Mouse (Mus musculus) midbrain, embryonic 13.5 days (tissue): ENCODE results near the gene AC124502.3. TPM values are rescaled to one million over a fixed set of nuclear protein-coding genes. Genes with fewer than 3 reads are reported as not detected.

ENCODE experiments used
- ATAC-seq: fragments of 200-750 bp; cut with Nextera tagmentation; 2 replicates; pipeline ENCODE4 v1.8.0; 2017; ENCODE audit warnings: mild to moderate bottlenecking, moderate TSS enrichment, moderate library complexity
- H3K27ac ChIP-seq: fragments of 300-500 bp; sonication (generic); 2 replicates; pipeline ENCODE4 v1.5.1; 2015; ENCODE audit warnings: inconsistent platforms, mild to moderate bottlenecking, moderate library complexity
- H3K27me3 ChIP-seq: fragments of 300-500 bp; sonication (generic); 2 replicates; pipeline ENCODE4 v1.6.1; 2015; ENCODE audit warnings: mild to moderate bottlenecking, inconsistent platforms
- H3K36me3 ChIP-seq: fragments of 300-500 bp; sonication (generic); 2 replicates; pipeline ENCODE4 v1.6.1; 2015; ENCODE audit warnings: mild to moderate bottlenecking, inconsistent platforms
- H3K4me1 ChIP-seq: fragments of 300-500 bp; sonication (generic); replicated peaks from 2 replicates; pipeline ENCODE4 v1.6.1; 2015; ENCODE audit warnings: inconsistent platforms
- H3K4me2 ChIP-seq: fragments of 300-500 bp; sonication (generic); replicated peaks from 2 replicates; pipeline ENCODE4 v1.6.1; 2015; ENCODE audit warnings: moderate library complexity, mild to moderate bottlenecking, inconsistent platforms
- H3K4me3 ChIP-seq: fragments of 300-500 bp; sonication (generic); replicated peaks from 2 replicates; pipeline ENCODE4 v1.5.1; 2015; ENCODE audit warnings: mild to moderate bottlenecking, inconsistent platforms
- H3K9ac ChIP-seq: fragments of 300-500 bp; sonication (generic); replicated peaks from 2 replicates; pipeline ENCODE4 v1.6.1; 2015; ENCODE audit warnings: mild to moderate bottlenecking, inconsistent platforms
- H3K9me3 ChIP-seq: fragments of 300-500 bp; sonication (generic); 2 replicates; pipeline ENCODE4 v1.6.1; 2016; ENCODE audit warnings: mild to moderate bottlenecking, inconsistent platforms
- WGBS: fragments of 180-500 bp; shearing (Covaris S2); methylation state at CpG from one replicate; pipeline ENCODE4 v1.1.7; 2015; 5-methylcytosine and 5-hydroxymethylcytosine counted together
- polyA plus RNA-seq: library from polyadenylated mRNA; unstranded; fragments of >200 nt; fragmentation: Nextera tagmentation; extraction: Ambion mirVana; gene quantifications from 2 replicates; pipeline ENCODE4 v1.2.1, GENCODE M21; 2015

The AC124502.3 gene
- polyA plus RNA-seq, 1 experiment from 2014 or later: 3.9 TPM

DNA sequence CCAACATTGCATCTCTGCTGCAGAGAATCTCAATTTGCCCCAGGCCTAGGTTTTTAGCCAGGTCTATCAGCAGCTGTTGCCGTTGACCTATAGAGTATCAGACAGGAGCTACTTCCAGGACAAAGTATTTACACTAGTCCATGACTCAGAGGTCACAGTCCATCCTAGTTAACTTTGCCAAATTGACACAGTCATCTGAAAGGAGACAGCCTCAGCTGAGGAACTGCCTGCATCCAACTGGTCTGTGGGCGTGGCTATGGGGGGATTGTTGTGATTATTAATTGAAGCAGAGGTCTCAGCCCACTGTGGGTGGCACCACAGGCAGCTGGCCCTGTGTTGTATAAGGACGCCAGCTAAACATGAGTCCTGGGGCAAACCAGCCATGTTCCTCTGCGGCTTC, 33.8 kb upstream of the AC124502.3 start:
- Histone ChIP-seq H3K4me1 (peaks cover 13% of the 10 kb centered on the region), H3K4me2 (no peak overlapping the region), H3K36me3 (no peaks in the 10 kb centered on the region), H3K9me3 (peaks cover 4% of the 10 kb centered on the region; the same call in 1 of the 2 replicates), H3K4me3 (no peak overlapping the region), H3K27ac (no peak overlapping the region), H3K9ac (no peak overlapping the region), H3K27me3 (0 out of 2 replicates have a peak, but pooled peaks cover 4% of the 10 kb centered on the region)
- 83% methylated on average over 4 of the region's 4 CpGs for WGBS
- ATAC-seq: no peak

- no peak overlapping the region for H3K4me2 ChIP-seq
- no peak overlapping the region for H3K9ac ChIP-seq
- no peaks in the 10 kb centered on the region for H3K4me1 ChIP-seq
- no peak overlapping the region for H3K27ac ChIP-seq
- no peak for ATAC-seq
- H3K36me3 ChIP-seq: no peaks in the 10 kb centered on the region
- no peaks in the 10 kb centered on the region for H3K9me3 ChIP-seq
- H3K4me3 ChIP-seq: no peak overlapping the region
- 84% methylated on average over 8 of the region's 8 CpGs for WGBS
- H3K27me3 ChIP-seq: peaks cover 3% of the 10 kb centered on the region; the same call in 1 of the 2 replicates
These were observed 25.6 kb upstream of the AC124502.3 start for GRCm38 (mm10) chr19:5013138-5013537.

- ATAC-seq: no peak
- Histone ChIP-seq H3K9me3 (no peaks in the 10 kb centered on the region), H3K27ac (no peak overlapping the region), H3K27me3 (peaks cover 3% of the 10 kb centered on the region; the same call in 1 of the 2 replicates), H3K4me2 (no peak overlapping the region), H3K4me1 (no peaks in the 10 kb centered on the region), H3K36me3 (no peaks in the 10 kb centered on the region), H3K9ac (no peak overlapping the region), H3K4me3 (no peak overlapping the region)
- 14% methylated on average over 8 of the region's 8 CpGs for WGBS
These were observed 23.7 kb upstream of the AC124502.3 start for GRCm38 (mm10) chr19:5014961-5015398.

- Histone ChIP-seq H3K9ac (no peak overlapping the region), H3K4me1 (no peaks in the 10 kb centered on the region), H3K27me3 (peaks cover 3% of the 10 kb centered on the region; the same call in 1 of the 2 replicates), H3K9me3 (no peaks in the 10 kb centered on the region), H3K27ac (no peak overlapping the region), H3K4me2 (no peak overlapping the region), H3K36me3 (no peaks in the 10 kb centered on the region), H3K4me3 (no peak overlapping the region)
- 54% methylated on average over 10 of the region's 10 CpGs for WGBS
- no peak for ATAC-seq
These were observed 22.4 kb upstream of the AC124502.3 start for GRCm38 (mm10) chr19:5016221-5016742.

GRCm38 (mm10) chr19:5016782-5017181, 21.9 kb upstream of the AC124502.3 start:
- 25% methylated on average over 12 of the region's 12 CpGs for WGBS
- no peak for ATAC-seq
- Histone ChIP-seq H3K4me2 (no peak overlapping the region), H3K9ac (no peak overlapping the region), H3K4me3 (no peak overlapping the region), H3K36me3 (no peaks in the 10 kb centered on the region), H3K27me3 (peaks cover 3% of the 10 kb centered on the region; the same call in 1 of the 2 replicates), H3K9me3 (no peaks in the 10 kb centered on the region), H3K4me1 (no peaks in the 10 kb centered on the region), H3K27ac (no peak overlapping the region)

- Histone ChIP-seq H3K27ac (no peak overlapping the region), H3K4me2 (no peak overlapping the region), H3K4me1 (no peaks in the 10 kb centered on the region), H3K36me3 (no peaks in the 10 kb centered on the region), H3K4me3 (no peak overlapping the region), H3K9ac (no peak overlapping the region), H3K27me3 (peaks cover 3% of the 10 kb centered on the region; the same call in 1 of the 2 replicates), H3K9me3 (no peaks in the 10 kb centered on the region)
- no peak for ATAC-seq
- 84% methylated on average over 4 of the region's 4 CpGs for WGBS
These were observed 21.1 kb upstream of the AC124502.3 start for GRCm38 (mm10) chr19:5017611-5018010.

DNA sequence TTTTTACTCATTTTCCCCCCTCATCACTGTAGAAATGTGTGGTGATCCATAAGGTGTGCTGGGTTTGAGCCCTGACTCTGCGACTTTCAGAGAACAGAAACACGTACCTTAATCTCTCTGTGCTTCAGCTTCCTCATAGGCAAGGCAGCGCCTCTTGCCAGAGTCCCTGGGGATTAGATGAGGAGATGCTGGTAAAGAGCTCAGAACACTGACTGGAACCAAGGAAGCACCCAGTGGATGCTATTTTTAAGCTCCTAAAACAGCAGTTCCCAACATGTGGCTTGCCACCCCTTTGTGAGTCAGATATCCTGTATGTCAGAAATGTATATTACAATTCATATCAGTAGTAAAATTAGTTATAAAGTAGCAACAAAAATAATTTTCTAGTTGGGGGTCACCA, 20.5 kb upstream of the AC124502.3 start:
- Histone ChIP-seq H3K27ac (no peak overlapping the region), H3K4me1 (0 out of 2 replicates have a peak, but pooled peaks cover under 1% of the 10 kb centered on the region), H3K9ac (no peak overlapping the region), H3K4me2 (no peak overlapping the region), H3K36me3 (no peaks in the 10 kb centered on the region), H3K9me3 (no peaks in the 10 kb centered on the region), H3K27me3 (peaks cover 3% of the 10 kb centered on the region; the same call in 1 of the 2 replicates), H3K4me3 (no peak overlapping the region)
- no peak for ATAC-seq
- WGBS: 84% methylated on average over 3 of the region's 3 CpGs

DNA sequence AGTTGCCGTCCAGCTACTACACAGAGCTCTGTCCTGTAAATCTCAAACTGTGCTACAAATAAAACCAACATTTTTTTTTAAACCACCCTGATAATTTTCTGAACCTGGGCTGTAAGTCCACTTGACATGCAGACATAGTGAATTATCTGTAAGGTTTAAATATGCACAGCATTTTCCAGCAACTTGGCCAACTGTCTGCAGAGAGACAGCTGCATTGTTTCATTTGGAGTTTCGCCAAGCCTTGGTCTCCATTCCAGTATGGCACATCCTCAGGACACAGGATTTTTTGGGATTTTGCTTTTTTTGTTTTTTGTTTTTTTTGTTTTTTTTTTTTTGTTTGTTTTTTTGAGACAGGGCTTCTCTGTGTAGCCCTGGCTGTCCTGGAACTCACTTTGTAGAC, 17.3 kb upstream of the AC124502.3 start:
- no peak overlapping the region for H3K27ac ChIP-seq
- no peaks in the 10 kb centered on the region; the same call in 1 of the 2 replicates for H3K27me3 ChIP-seq
- no peak overlapping the region for H3K4me2 ChIP-seq
- H3K4me3 ChIP-seq: no peak overlapping the region
- no peak overlapping the region for H3K9ac ChIP-seq
- H3K4me1 ChIP-seq: peaks cover 11% of the 10 kb centered on the region
- H3K36me3 ChIP-seq: 0 out of 2 replicates have a peak, but pooled peaks cover 4% of the 10 kb centered on the region
- no peaks in the 10 kb centered on the region for H3K9me3 ChIP-seq
- WGBS: 88% methylated on average over 2 of the region's 2 CpGs
- no peak for ATAC-seq

GRCm38 (mm10) chr19:5023621-5024479, 14.8 kb upstream of the AC124502.3 start, which contains the start of gene Slc29a2:
Gene Slc29a2 (plus strand): TSS chr19:5023860.
- peak within 1 kb of the TSS; percentile 66 for H3K4me3 ChIP-seq
- peak within 1 kb of the TSS; percentile 87 for H3K4me2 ChIP-seq
- peak within 1 kb of the TSS; percentile 79 for H3K9ac ChIP-seq
- peaks cover 23% of the 10 kb centered on the region for H3K36me3 ChIP-seq
- H3K4me1 ChIP-seq: peaks cover 11% of the 10 kb centered on the region
- under 1% methylated on average over 62 of the region's 62 CpGs for WGBS
- ATAC-seq: peak; percentile 95
- H3K9me3 ChIP-seq: no peaks in the 10 kb centered on the region
- H3K27ac ChIP-seq: peak within 1 kb of the TSS; percentile 90
- H3K27me3 ChIP-seq: no peaks in the 10 kb centered on the region

- H3K4me3 ChIP-seq: no peak overlapping the region
- 90% methylated on average over 8 of the region's 8 CpGs for WGBS
- no peaks in the 10 kb centered on the region for H3K9me3 ChIP-seq
- peaks cover 46% of the 10 kb centered on the region for H3K36me3 ChIP-seq
- no peak for ATAC-seq
- peaks cover 11% of the 10 kb centered on the region for H3K4me1 ChIP-seq
- H3K9ac ChIP-seq: no peak overlapping the region; the same call in 1 of the 2 replicates
- no peaks in the 10 kb centered on the region for H3K27me3 ChIP-seq
- no peak overlapping the region for H3K27ac ChIP-seq
- H3K4me2 ChIP-seq: no peak overlapping the region
These were observed 12.6 kb upstream of the AC124502.3 start for GRCm38 (mm10) chr19:5026111-5026510.

DNA sequence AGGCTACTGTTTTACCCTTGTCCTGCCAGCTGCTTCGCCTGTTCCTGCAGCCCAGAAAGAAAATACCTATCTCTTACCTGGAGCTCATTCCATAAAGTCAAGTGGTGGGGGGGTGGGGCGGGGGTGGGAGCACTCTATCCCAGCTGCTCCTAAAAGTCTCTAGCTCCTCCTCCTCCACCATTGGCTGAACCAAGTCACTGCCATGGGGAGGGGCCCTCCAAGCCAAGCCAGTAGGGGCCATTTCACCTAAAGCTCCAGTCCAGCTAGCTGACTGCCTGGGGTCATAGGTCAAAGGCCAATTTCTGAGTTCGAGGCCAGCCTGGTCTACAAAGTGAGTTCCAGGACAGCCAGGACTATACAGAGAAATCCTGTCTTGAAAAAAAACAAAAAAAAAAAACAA, 6.0 kb upstream of the AC124502.3 start:
- no peaks in the 10 kb centered on the region for H3K9me3 ChIP-seq
- H3K4me1 ChIP-seq: no peaks in the 10 kb centered on the region; the same call in 1 of the 2 replicates
- no peaks in the 10 kb centered on the region for H3K27me3 ChIP-seq
- no peak for ATAC-seq
- H3K36me3 ChIP-seq: peaks cover 39% of the 10 kb centered on the region
- H3K27ac ChIP-seq: no peak overlapping the region
- no peak overlapping the region for H3K9ac ChIP-seq
- H3K4me2 ChIP-seq: no peak overlapping the region
- 84% methylated on average over 3 of the region's 3 CpGs for WGBS
- no peak overlapping the region for H3K4me3 ChIP-seq

- H3K4me2 ChIP-seq: no peak overlapping the region
- peaks cover 22% of the 10 kb centered on the region for H3K4me1 ChIP-seq
- no peaks in the 10 kb centered on the region for H3K27me3 ChIP-seq
- H3K9ac ChIP-seq: no peak overlapping the region
- no peak overlapping the region for H3K4me3 ChIP-seq
- no peak overlapping the region for H3K27ac ChIP-seq
- ATAC-seq: no peak
- 87% methylated on average over 4 of the region's 4 CpGs for WGBS
- H3K9me3 ChIP-seq: no peaks in the 10 kb centered on the region
- peaks cover 3% of the 10 kb centered on the region for H3K36me3 ChIP-seq
These were observed 2.1 kb upstream of the AC124502.3 start for GRCm38 (mm10) chr19:5036577-5036976.
